In genomic region chr8:117672558-117672957, GRCm38 (mm10) we compare ENCODE assay signal across 32 mouse cellular contexts. TPM values are rescaled to one million over a fixed set of nuclear protein-coding genes. Genes with fewer than 3 reads are reported as not detected.
DNase-seq lines count a peak whose midpoint lies in the region; ATAC-seq and TF ChIP-seq lines count a peak whose summit lies in the region.
"Had no signal": no experiment of that assay in that cellular context is flagged by ENCODE, and none has a peak within 500 bp of the region (broad histone marks: within the 10 kb centered on the region; RNA-seq: fewer than 3 reads in every experiment).

No protein-coding gene starts in this region.

- H3K9ac ChIP-seq in kidney, postnatal 0 days (ENCODE audit: low read depth, low read length), result no peak overlapping the region
- no peak overlapping the region for H3K9ac ChIP-seq in liver, embryonic 16.5 days (ENCODE audit: low read depth, low read length)
- no peak overlapping the region for H3K9ac ChIP-seq in liver, embryonic 12.5 days
- no peak overlapping the region for H3K9ac ChIP-seq in stomach, postnatal 0 days (ENCODE audit: low read length)
- H3K9ac ChIP-seq in heart, adult 2 months (ENCODE audit: low read depth, low read length), result no peak overlapping the region
- H3K9ac ChIP-seq: hindbrain, embryonic 12.5 days had no signal

- no peak overlapping the region for H3K4me3 ChIP-seq in kidney, postnatal 0 days (replicated peaks; ENCODE audit: low read depth, low read length)
- no peak overlapping the region for H3K4me3 ChIP-seq in liver, embryonic 16.5 days (ENCODE audit: low read depth, low read length)
- H3K4me3 ChIP-seq in liver, embryonic 12.5 days, result no peak overlapping the region
- no peak overlapping the region for H3K4me3 ChIP-seq in stomach, postnatal 0 days (ENCODE audit: low read depth, low read length)
- no peak overlapping the region for H3K4me3 ChIP-seq in heart, adult 2 months

- H3K27ac ChIP-seq in kidney, postnatal 0 days, result no peak overlapping the region
- no peak overlapping the region for H3K27ac ChIP-seq in liver, embryonic 16.5 days (ENCODE audit: low read length)
- H3K27ac ChIP-seq in liver, embryonic 12.5 days, result no peak overlapping the region
- 0 out of 2 replicates have a peak overlapping the region, but pooled peaks have one; percentile 30 for H3K27ac ChIP-seq in stomach, postnatal 0 days (replicated peaks)
- no peak overlapping the region for H3K27ac ChIP-seq in heart, adult 2 months
- H3K27ac ChIP-seq: embryonic facial prominence, embryonic 13.5 days; forebrain, embryonic 10.5 days; forebrain, embryonic 13.5 days; hindbrain, embryonic 12.5 days had no signal

- H3K79me2 ChIP-seq in heart, adult 2 months (replicated peaks; ENCODE audit: control insufficient read depth, insufficient read depth, low read length), result no peaks in the 10 kb centered on the region

- H3K4me1 ChIP-seq in kidney, postnatal 0 days (replicated peaks; ENCODE audit: insufficient read depth, low read length), result no peaks in the 10 kb centered on the region
- H3K4me1 ChIP-seq in liver, embryonic 16.5 days (ENCODE audit: control insufficient read depth, low read depth, low read length), result no peaks in the 10 kb centered on the region; the same call in 1 of the 2 replicates
- H3K4me1 ChIP-seq in liver, embryonic 12.5 days, result no peaks in the 10 kb centered on the region
- H3K4me1 ChIP-seq in stomach, postnatal 0 days (replicated peaks; ENCODE audit: control insufficient read depth, insufficient read depth), result no peaks in the 10 kb centered on the region
- no peaks in the 10 kb centered on the region for H3K4me1 ChIP-seq in heart, adult 2 months (ENCODE audit: control insufficient read depth, insufficient read depth, low read length)
- H3K4me1 ChIP-seq: hindbrain, embryonic 12.5 days had no signal

- no peak for TF ChIP-seq POLR2A in heart, adult 2 months (IDR thresholded peaks at IDR 0.05; ENCODE audit: insufficient read depth, low read depth, low read length)

- H3K9me3 ChIP-seq in kidney, postnatal 0 days (replicated peaks; ENCODE audit: low read length), result no peaks in the 10 kb centered on the region
- H3K9me3 ChIP-seq in liver, embryonic 16.5 days (replicated peaks; ENCODE audit: control insufficient read depth, low read length), result no peaks in the 10 kb centered on the region
- H3K9me3 ChIP-seq in liver, embryonic 12.5 days (replicated peaks), result no peaks in the 10 kb centered on the region
- H3K9me3 ChIP-seq in stomach, postnatal 0 days (ENCODE audit: control insufficient read depth, low read length), result no peaks in the 10 kb centered on the region
- H3K9me3 ChIP-seq: embryonic facial prominence, embryonic 13.5 days; forebrain, embryonic 10.5 days; forebrain, embryonic 13.5 days; heart, embryonic 10.5 days; hindbrain, embryonic 12.5 days had no signal

- no peak for ATAC-seq in kidney, postnatal 0 days (replicated peaks; ENCODE audit: low FRiP score, low read depth)
- ATAC-seq in liver, embryonic 16.5 days (ENCODE audit: low read depth), result peak; percentile 75
- ATAC-seq in liver, embryonic 12.5 days, result no peak
- 0 out of 2 replicates have a peak, but pooled peaks have one; percentile 31 for ATAC-seq in granulocyte monocyte progenitor cell, adult 5-6 weeks (replicated peaks; ENCODE audit: poor library complexity, severe bottlenecking)
- ATAC-seq in stomach, postnatal 0 days (ENCODE audit: low FRiP score, low TSS enrichment), result peak; percentile 68
- ATAC-seq: forebrain, embryonic 13.5 days; forebrain, embryonic 16.5 days; hindbrain, embryonic 16.5 days had no signal

- no peak for TF ChIP-seq EP300 in stomach, postnatal 0 days (optimal IDR thresholded peaks at IDR 0.05)
- no peak for TF ChIP-seq EP300 in heart, adult 2 months (IDR thresholded peaks at IDR 0.05; ENCODE audit: insufficient read depth, low read depth, low read length)

- H3K36me3 ChIP-seq in kidney, postnatal 0 days (ENCODE audit: insufficient read depth, low read length), result no peaks in the 10 kb centered on the region
- no peaks in the 10 kb centered on the region for H3K36me3 ChIP-seq in liver, embryonic 16.5 days (ENCODE audit: control insufficient read depth, insufficient read depth)
- H3K36me3 ChIP-seq in liver, embryonic 12.5 days, result no peaks in the 10 kb centered on the region
- H3K36me3 ChIP-seq in stomach, postnatal 0 days (ENCODE audit: control insufficient read depth, insufficient read depth, low read length), result no peaks in the 10 kb centered on the region
- no peaks in the 10 kb centered on the region for H3K36me3 ChIP-seq in heart, adult 2 months (ENCODE audit: control insufficient read depth, insufficient read depth, low read length)
- H3K36me3 ChIP-seq: embryonic facial prominence, embryonic 13.5 days; forebrain, embryonic 10.5 days; heart, embryonic 10.5 days; hindbrain, embryonic 12.5 days had no signal

- TF ChIP-seq CTCF in kidney, postnatal 0 days (IDR thresholded peaks at IDR 0.05; ENCODE audit: low read depth), result no peak
- TF ChIP-seq CTCF in stomach, postnatal 0 days (IDR thresholded peaks at IDR 0.05; ENCODE audit: low read depth), result no peak
- TF ChIP-seq CTCF in heart, adult 2 months (IDR thresholded peaks at IDR 0.05), result no peak

- H3K4me2 ChIP-seq in kidney, postnatal 0 days (ENCODE audit: low read length), result 0 out of 2 replicates have a peak overlapping the region, but pooled peaks have one; percentile 94
- no peak overlapping the region for H3K4me2 ChIP-seq in liver, embryonic 16.5 days (ENCODE audit: low read depth, low read length)
- H3K4me2 ChIP-seq in liver, embryonic 12.5 days, result no peak overlapping the region
- H3K4me2 ChIP-seq in stomach, postnatal 0 days (replicated peaks; ENCODE audit: low read depth), result peak overlapping the region; percentile 75

- H3K27me3 ChIP-seq in kidney, postnatal 0 days (ENCODE audit: insufficient read depth, low read length), result no peaks in the 10 kb centered on the region
- no peaks in the 10 kb centered on the region for H3K27me3 ChIP-seq in liver, embryonic 16.5 days (ENCODE audit: control insufficient read depth, insufficient read depth, low read depth, low read length)
- peaks cover 15% of the 10 kb centered on the region; the same call in 1 of the 2 replicates for H3K27me3 ChIP-seq in liver, embryonic 12.5 days (replicated peaks)
- no peaks in the 10 kb centered on the region for H3K27me3 ChIP-seq in stomach, postnatal 0 days (ENCODE audit: control insufficient read depth, insufficient read depth, low read length)
- H3K27me3 ChIP-seq in heart, adult 2 months (ENCODE audit: control insufficient read depth, insufficient read depth, low read length), result no peaks in the 10 kb centered on the region
- H3K27me3 ChIP-seq: forebrain, embryonic 13.5 days; hindbrain, embryonic 12.5 days had no signal

- DNase-seq in kidney, postnatal 0 days (ENCODE audit: low spot score), result no peak
- no peak for DNase-seq in kidney, postnatal 25 days
- no peak for DNase-seq in stomach, postnatal 0 days (ENCODE audit: low spot score)
- no peak for DNase-seq in heart, adult 2 months
- DNase-seq in lung, postnatal 4 days, result no peak
- DNase-seq: adrenal gland, adult 8-10 months; adrenal gland, postnatal 25 days; cerebellum, adult 11-12 months; cerebellum, adult 8-10 months; cerebellum, postnatal 10 days; cerebellum, postnatal 36 days; gastrocnemius, adult 2 months; gastrocnemius, postnatal 14 days; heart, adult 18-20 months had no signal

- WGBS in kidney, postnatal 0 days, result 86% methylated on average over 3 of the region's 3 CpGs
- WGBS in liver, embryonic 16.5 days (ENCODE audit: insufficient replicate concordance), result 75% methylated on average over 3 of the region's 3 CpGs
- WGBS in liver, embryonic 12.5 days (ENCODE audit: insufficient replicate concordance), result 76% methylated on average over 3 of the region's 3 CpGs
- 84% methylated on average over 3 of the region's 3 CpGs for WGBS in stomach, postnatal 0 days
- 85% methylated on average over 3 of the region's 3 CpGs for WGBS in heart, adult 2 months

- intact Hi-C loops in heart, adult 2 months (cut with DNase I), result no loop called here

RNA-seq across cellular contexts. Expression of gene Sdr42e1, which starts 0.9 kb away (rescaled TPM):
- 3.5 and 4.1 TPM in 2 replicates for polyA plus RNA-seq in kidney, postnatal 0 days (2015; fragmentation: Nextera tagmentation; extraction: Ambion mirVana)
- 3.5 and 3.6 TPM in 2 replicates for polyA plus RNA-seq in liver, embryonic 16.5 days (2015; fragmentation: Nextera tagmentation; extraction: Ambion mirVana)
- 0.91 and 1.4 TPM in 2 replicates for polyA plus RNA-seq in liver, embryonic 12.5 days (2016; fragmentation: Nextera tagmentation; extraction: Ambion mirVana)
- total RNA-seq in granulocyte monocyte progenitor cell, adult 5-6 weeks (2014; fragmentation: Nextera tagmentation), result 1.9 and 3.8 TPM in 2 replicates
- total RNA-seq in granulocyte monocyte progenitor cell, adult 5-6 weeks (2017), result 6.0 and 9.6 TPM in 2 replicates
- 24.2 and 28.8 TPM in 2 replicates for polyA plus RNA-seq in stomach, postnatal 0 days (2015; fragmentation: Nextera tagmentation; extraction: Ambion mirVana)
- 1 to 10 TPM; 1.7 to 2.1 TPM for total RNA-seq in heart, adult 2 months (2021)
- 4.8 and 5.2 TPM in 2 replicates for polyA plus RNA-seq in heart, adult 2 months (2012; rRNA removed)
- polyA plus RNA-seq: C2C12; erythroblast, embryonic 14.5 days had no signal

RNA-seq across cellular contexts. Expression of gene Hsd17b2, which starts 29.1 kb away (rescaled TPM):
- polyA plus RNA-seq in kidney, postnatal 0 days (2015; fragmentation: Nextera tagmentation; extraction: Ambion mirVana), result 23.0 and 29.2 TPM in 2 replicates
- 90.2 and 94.8 TPM in 2 replicates for polyA plus RNA-seq in liver, embryonic 16.5 days (2015; fragmentation: Nextera tagmentation; extraction: Ambion mirVana)
- 20.9 and 23.6 TPM in 2 replicates for polyA plus RNA-seq in liver, embryonic 12.5 days (2016; fragmentation: Nextera tagmentation; extraction: Ambion mirVana)
- not detected in 2 replicates for total RNA-seq in granulocyte monocyte progenitor cell, adult 5-6 weeks (2014; fragmentation: Nextera tagmentation)
- not detected in 2 replicates for total RNA-seq in granulocyte monocyte progenitor cell, adult 5-6 weeks (2017)
- polyA plus RNA-seq in stomach, postnatal 0 days (2015; fragmentation: Nextera tagmentation; extraction: Ambion mirVana), result 113 and 124 TPM in 2 replicates
- not detected for total RNA-seq in heart, adult 2 months (2021)
- polyA plus RNA-seq in heart, adult 2 months (2012; rRNA removed), result not detected in 2 replicates
- total RNA-seq: adrenal gland, adult 8-10 months; adrenal gland, postnatal 25 days; gastrocnemius, adult 2 months; gastrocnemius, postnatal 14 days; heart, adult 18-20 months; heart, postnatal 25 days; hematopoietic stem cell, adult 5-6 weeks had no signal
- polyA plus RNA-seq: activated CD4-positive, CD25-positive, alpha-beta regulatory T cell, adult 4 months; brain, embryonic 14.5 days; C2C12; erythroblast, embryonic 14.5 days; forebrain, embryonic 10.5 days; forebrain, embryonic 16.5 days; heart, embryonic 14.5 days; heart, postnatal 0 days; hindbrain, embryonic 12.5 days had no signal

Comparison
In these comparisons a context has a peak if more than half of its experiments do, and no peak if none do; other contexts are left out.
1. ATAC-seq: peak in liver, embryonic 16.5 days (single experiment), granulocyte monocyte progenitor cell, adult 5-6 weeks (single experiment) and stomach, postnatal 0 days (single experiment); none in kidney, postnatal 0 days (single experiment) and liver, embryonic 12.5 days (single experiment).
2. H3K4me2 ChIP-seq: peak in kidney, postnatal 0 days (single experiment) and stomach, postnatal 0 days (single experiment); none in liver, embryonic 16.5 days (single experiment) and liver, embryonic 12.5 days (single experiment).
3. RNA of gene Hsd17b2, which starts 29.1 kb away (polyA plus RNA-seq): 113 to 124 TPM in stomach, postnatal 0 days, 90.2 to 94.8 TPM in liver, embryonic 16.5 days, 23.0 to 29.2 TPM in kidney, postnatal 0 days and 20.9 to 23.6 TPM in liver, embryonic 12.5 days; not detected in heart, adult 2 months; every median in the first group is over 10 times any median in the second.